Mouse (Mus musculus) brown adipose tissue, adult 24 weeks (tissue): ENCODE results near the gene Olr1. TPM values are rescaled to one million over a fixed set of nuclear protein-coding genes. Genes with fewer than 3 reads are reported as not detected.
A peak's percentile ranks its signal among the peaks of the same experiment; 100 is the strongest.

Experiments used
- H3K27ac ChIP-seq: fragments of 200-500 bp; replicated peaks from 2 replicates; pipeline ENCODE4 v1.5.1; 2012; ENCODE audit warnings: low read depth, mild to moderate bottlenecking, low read length
- H3K4me1 ChIP-seq: fragments of 200-500 bp; 2 replicates; pipeline ENCODE4 v1.6.1; 2012; ENCODE audit warnings: low read length, mixed read lengths; ENCODE audit not compliant: control insufficient read depth, insufficient read depth, insufficient read length
- H3K4me3 ChIP-seq: fragments of 200-500 bp; 2 replicates; pipeline ENCODE4 v1.5.1; 2012; ENCODE audit warnings: low read depth, mild to moderate bottlenecking, low read length, moderate library complexity; ENCODE audit not compliant: insufficient read depth
- polyA plus RNA-seq: library from polyadenylated mRNA; stranded (reverse); fragments of >200 nt; gene quantifications from 2 replicates; pipeline ENCODE4 v1.2.4, GENCODE M21; 2012; ENCODE audit not compliant: missing spikeins, insufficient read depth, insufficient read length

Gene Olr1
- polyA plus RNA-seq: not detected in 2 replicates

DNA sequence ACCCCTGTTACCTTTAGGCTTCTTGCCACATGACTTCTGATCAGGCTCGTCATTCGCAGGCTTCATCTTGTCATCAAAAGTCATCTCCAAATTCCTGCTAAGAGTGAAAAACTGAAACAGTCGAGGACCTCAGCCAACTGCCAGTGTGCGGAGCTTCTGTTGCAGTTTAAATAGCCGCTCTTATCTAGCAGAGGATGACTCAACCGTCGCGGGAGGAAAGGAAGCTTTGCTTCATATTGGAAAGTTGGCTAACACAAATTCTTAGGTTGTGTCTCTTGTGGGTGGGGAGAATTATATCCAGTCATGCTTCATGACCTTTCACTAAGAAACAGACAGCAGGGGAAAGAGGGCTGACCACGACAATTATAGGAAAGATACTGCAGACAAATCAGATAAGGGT, at the start of gene Olr1:
Gene Olr1 (minus strand): TSS at position 142 of the 400 bp plus-strand sequence.
- Histone ChIP-seq H3K4me3 (no peak within 1 kb of the TSS), H3K4me1 (no peaks in the 10 kb centered on the region), H3K27ac (no peak within 1 kb of the TSS)

- Histone ChIP-seq H3K27ac (no peak overlapping the region), H3K4me1 (no peaks in the 10 kb centered on the region), H3K4me3 (no peak overlapping the region)
Observed at GRCm38 (mm10) chr6:129548009-129548408, 41.0 kb upstream of the Olr1 start.

- no peak overlapping the region for H3K27ac ChIP-seq
Observed at GRCm38 (mm10) chr6:129547277-129547676, 40.3 kb upstream of the Olr1 start.

GRCm38 (mm10) chr6:129543709-129544606, 37.0 kb upstream of the Olr1 start:
- Histone ChIP-seq H3K27ac (no peak overlapping the region), H3K4me3 (no peak overlapping the region), H3K4me1 (no peaks in the 10 kb centered on the region)

More at GRCm38 (mm10) chr6:129547277-129547676, 40.3 kb upstream of the Olr1 start:
- H3K4me1 ChIP-seq: no peaks in the 10 kb centered on the region
- H3K4me3 ChIP-seq: no peak overlapping the region

GRCm38 (mm10) chr6:129542540-129542939, 35.6 kb upstream of the Olr1 start:
- Histone ChIP-seq H3K27ac (no peak overlapping the region), H3K4me1 (no peaks in the 10 kb centered on the region), H3K4me3 (no peak overlapping the region)

DNA sequence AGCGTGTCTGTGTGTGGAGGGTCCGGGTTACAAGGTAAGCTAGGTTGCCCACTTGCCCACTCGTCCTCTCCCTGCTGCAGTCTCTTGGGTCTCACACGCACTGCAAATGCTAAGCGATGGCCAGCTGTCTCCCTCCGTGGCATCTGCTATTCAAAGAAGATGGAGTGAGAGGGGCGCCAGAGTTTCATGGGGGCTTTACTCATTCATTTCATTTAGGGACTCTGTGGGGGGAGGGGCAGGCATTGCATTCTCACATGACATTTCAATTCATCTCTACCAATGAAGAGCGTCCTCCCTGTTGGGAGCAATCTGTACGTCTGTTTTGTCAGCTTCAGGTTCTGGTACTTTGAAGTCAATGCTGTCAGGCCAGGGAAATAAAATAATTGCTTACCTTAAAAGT, 35.0 kb upstream of the Olr1 start:
- H3K4me3 ChIP-seq: no peak overlapping the region

DNA sequence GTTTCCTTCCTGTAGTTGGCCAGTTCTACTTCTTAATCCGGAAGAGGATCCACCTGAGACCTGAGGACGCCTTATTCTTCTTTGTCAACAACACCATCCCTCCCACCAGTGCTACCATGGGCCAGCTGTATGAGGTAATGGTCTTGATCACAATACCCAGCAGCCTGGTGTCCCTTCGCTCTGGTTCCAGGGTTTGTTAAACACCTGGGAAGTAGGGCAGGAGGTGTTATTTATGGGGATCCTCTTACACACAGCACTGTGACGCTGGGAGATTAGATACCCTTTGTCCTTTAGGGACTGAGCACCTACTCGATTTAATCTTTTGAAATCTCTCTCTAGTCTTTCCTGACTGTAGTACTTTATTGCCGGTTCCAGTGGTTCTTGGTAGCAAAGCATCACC, 31.6 kb upstream of the Olr1 start:
- H3K4me3 ChIP-seq: no peak overlapping the region
- no peak overlapping the region for H3K27ac ChIP-seq
- peaks cover 14% of the 10 kb centered on the region for H3K4me1 ChIP-seq

More for the DNA sequence above, 35.0 kb upstream of the Olr1 start:
- Histone ChIP-seq H3K27ac (no peak overlapping the region), H3K4me1 (no peaks in the 10 kb centered on the region)

GRCm38 (mm10) chr6:129535723-129536122, 28.8 kb upstream of the Olr1 start:
- H3K4me3 ChIP-seq: 0 out of 2 replicates have a peak overlapping the region, but pooled peaks have one; percentile 1
- no peak overlapping the region for H3K27ac ChIP-seq
- H3K4me1 ChIP-seq: peaks cover 16% of the 10 kb centered on the region

- peak overlapping the region; percentile 91 for H3K4me3 ChIP-seq
- peaks cover 16% of the 10 kb centered on the region for H3K4me1 ChIP-seq
- no peak overlapping the region for H3K27ac ChIP-seq
Observed at GRCm38 (mm10) chr6:129534627-129535190, 27.7 kb upstream of the Olr1 start.

DNA sequence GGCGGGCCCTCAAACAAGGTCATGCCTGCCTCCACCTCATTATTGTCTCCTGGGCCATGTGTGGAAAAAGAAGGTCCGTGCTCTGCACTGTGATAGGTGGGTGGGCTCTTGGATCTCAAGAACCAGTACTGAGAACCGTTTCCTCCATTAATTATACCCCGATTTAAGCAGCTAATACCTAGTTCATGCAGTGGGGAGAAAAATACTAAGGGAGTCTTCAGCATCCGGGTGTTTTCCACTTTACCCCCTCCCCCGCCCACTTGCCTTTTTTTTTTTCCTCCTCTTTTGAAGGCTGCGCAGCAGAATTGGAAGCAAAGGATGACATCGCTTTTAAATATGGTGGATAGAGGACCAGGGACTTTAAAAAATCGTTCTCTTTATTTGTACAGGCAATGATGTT, 27.1 kb upstream of the Olr1 start:
- peaks cover 16% of the 10 kb centered on the region for H3K4me1 ChIP-seq
- H3K27ac ChIP-seq: no peak overlapping the region
- H3K4me3 ChIP-seq: peak overlapping the region; percentile 91

GRCm38 (mm10) chr6:129532942-129533860, 26.2 kb upstream of the Olr1 start, which contains the start of gene Gabarapl1:
Gene Gabarapl1 (plus strand): TSS chr6:129533160.
- Histone ChIP-seq H3K4me3 (peak within 1 kb of the TSS; percentile 91), H3K27ac (peak within 1 kb of the TSS; percentile 90), H3K4me1 (peaks cover 16% of the 10 kb centered on the region)

GRCm38 (mm10) chr6:129532556-129532941, 25.6 kb upstream of the Olr1 start:
- peak overlapping the region; percentile 90 for H3K27ac ChIP-seq
- peak overlapping the region; percentile 91 for H3K4me3 ChIP-seq
- H3K4me1 ChIP-seq: peaks cover 16% of the 10 kb centered on the region

DNA sequence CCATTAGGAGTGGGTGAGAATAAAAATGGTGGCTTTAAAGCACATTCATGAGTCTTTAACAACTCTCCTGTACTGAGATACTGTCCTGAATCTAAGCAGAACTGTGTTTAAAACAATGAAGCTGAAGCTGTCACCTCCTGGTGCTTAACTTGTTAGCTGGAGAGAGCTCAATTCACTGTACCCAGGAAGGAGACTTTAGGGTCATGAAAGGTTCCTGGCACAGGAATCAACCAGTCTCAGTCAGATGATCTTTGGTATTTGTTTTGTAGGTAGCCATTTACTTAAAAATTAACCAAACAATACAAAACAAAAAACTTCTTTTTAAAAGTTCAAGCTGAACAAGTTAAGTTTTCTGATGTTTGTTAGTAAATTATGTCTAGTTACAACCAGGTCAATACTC, 23.3 kb upstream of the Olr1 start:
- Histone ChIP-seq H3K4me3 (no peak overlapping the region), H3K4me1 (peaks cover 10% of the 10 kb centered on the region), H3K27ac (no peak overlapping the region)

DNA sequence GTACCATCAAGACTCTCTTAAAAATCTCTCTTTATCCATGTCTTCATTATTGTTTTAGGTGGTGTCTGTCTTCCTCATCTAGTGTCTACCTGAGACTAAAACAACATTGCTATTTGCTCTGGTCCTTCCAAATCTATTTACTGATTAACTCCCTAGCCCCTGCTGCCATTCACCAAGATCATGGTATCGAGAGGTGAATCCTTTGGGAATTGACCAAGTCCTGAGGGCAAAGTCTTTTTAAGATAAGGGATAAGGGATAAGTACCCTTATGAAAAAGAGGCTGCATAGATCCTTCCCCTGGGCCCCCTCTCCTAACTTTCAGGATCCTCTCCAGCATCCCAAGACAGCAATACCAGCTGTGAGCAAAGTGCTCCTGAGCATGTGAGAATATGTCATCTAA, 22.6 kb upstream of the Olr1 start:
- Histone ChIP-seq H3K27ac (no peak overlapping the region), H3K4me3 (no peak overlapping the region), H3K4me1 (peaks cover 4% of the 10 kb centered on the region; the same call in 1 of the 2 replicates)

DNA sequence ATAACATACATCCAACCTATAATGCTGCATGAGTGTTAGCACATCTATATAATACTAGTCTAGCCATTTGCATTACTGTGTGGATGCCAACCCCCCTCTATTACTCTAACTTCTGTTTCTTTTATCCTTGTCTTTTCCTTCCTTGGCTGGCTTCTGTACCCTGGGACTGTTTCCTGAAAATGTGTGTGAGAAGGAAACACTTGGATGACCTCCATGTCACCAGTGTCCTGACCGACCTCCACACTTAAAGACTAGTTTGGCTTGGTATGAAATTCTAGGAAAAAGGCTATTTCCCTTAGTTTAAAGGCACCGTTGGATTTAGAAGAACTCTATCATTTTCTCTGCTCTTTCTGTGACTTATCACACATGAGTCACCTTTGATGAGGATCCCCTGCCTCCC, 20.5 kb upstream of the Olr1 start:
- Histone ChIP-seq H3K4me1 (peaks cover 2% of the 10 kb centered on the region; the same call in 1 of the 2 replicates), H3K27ac (no peak overlapping the region), H3K4me3 (no peak overlapping the region)
